Mouse (Mus musculus): ENCODE results near the gene Cox11. TPM values are rescaled to one million over a fixed set of nuclear protein-coding genes. Genes with fewer than 3 reads are reported as not detected.

Gene Cox11
- polyA plus RNA-seq, 1 experiment from 2014 or later: 25.9 TPM

GRCm38 (mm10) chr11:90675479-90676110, 37.6 kb downstream of the Cox11 start:
- Histone ChIP-seq H3K4me2 (no peak overlapping the region), H3K36me3 (ENCODE audit: insufficient read depth) (0 out of 2 replicates have a peak, but pooled peaks cover 9% of the 10 kb centered on the region), H3K9me3 (ENCODE audit: low read depth, low read length) (no peaks in the 10 kb centered on the region), H3K4me3 (ENCODE audit: low read depth, low read length) (no peak overlapping the region), H3K4me1 (ENCODE audit: insufficient read depth) (no peaks in the 10 kb centered on the region), H3K27me3 (ENCODE audit: insufficient read depth, low read length) (no peaks in the 10 kb centered on the region), H3K27ac (ENCODE audit: low read depth) (no peak overlapping the region), H3K9ac (no peak overlapping the region)
- peak; percentile 25; the same call in 1 of the 2 replicates for ATAC-seq (ENCODE audit: insufficient read depth)
- DNase-seq: no peak
- WGBS: 76% methylated on average over 5 of the region's 5 CpGs
- TF ChIP-seq CTCF (IDR thresholded peaks at IDR 0.05; ENCODE audit: low read depth): no peak

- Histone ChIP-seq H3K9ac (no peak overlapping the region), H3K4me2 (no peak overlapping the region; the same call in 1 of the 2 replicates), H3K27me3 (ENCODE audit: insufficient read depth, low read length) (no peaks in the 10 kb centered on the region), H3K36me3 (ENCODE audit: insufficient read depth) (peaks cover 14% of the 10 kb centered on the region; the same call in 1 of the 2 replicates), H3K4me3 (ENCODE audit: low read depth, low read length) (no peak overlapping the region), H3K4me1 (ENCODE audit: insufficient read depth) (no peaks in the 10 kb centered on the region), H3K9me3 (ENCODE audit: low read depth, low read length) (no peaks in the 10 kb centered on the region), H3K27ac (ENCODE audit: low read depth) (no peak overlapping the region)
- TF ChIP-seq CTCF (IDR thresholded peaks at IDR 0.05; ENCODE audit: low read depth): no peak
- DNase-seq: no peak
- ATAC-seq (ENCODE audit: insufficient read depth): no peak
- 91% methylated on average over 7 of the region's 7 CpGs for WGBS
These were observed 39.1 kb downstream of the Cox11 start for GRCm38 (mm10) chr11:90677027-90677426.

GRCm38 (mm10) chr11:90677771-90678288, 39.9 kb downstream of the Cox11 start:
- peaks cover 19% of the 10 kb centered on the region; the same call in 1 of the 2 replicates for H3K36me3 ChIP-seq (ENCODE audit: insufficient read depth)
- H3K4me2 ChIP-seq: no peak overlapping the region
- no peak for ATAC-seq (ENCODE audit: insufficient read depth)
- H3K27ac ChIP-seq (ENCODE audit: low read depth): no peak overlapping the region
- H3K9me3 ChIP-seq (ENCODE audit: low read depth, low read length): no peaks in the 10 kb centered on the region
- no peak for DNase-seq
- no peaks in the 10 kb centered on the region for H3K27me3 ChIP-seq (ENCODE audit: insufficient read depth, low read length)
- TF ChIP-seq CTCF (IDR thresholded peaks at IDR 0.05; ENCODE audit: low read depth): no peak
- no peaks in the 10 kb centered on the region for H3K4me1 ChIP-seq (ENCODE audit: insufficient read depth)
- no peak overlapping the region for H3K9ac ChIP-seq
- no peak overlapping the region for H3K4me3 ChIP-seq (ENCODE audit: low read depth, low read length)
- WGBS: 73% methylated on average over 8 of the region's 8 CpGs

- WGBS: 74% methylated on average over 5 of the region's 5 CpGs
- ATAC-seq (ENCODE audit: insufficient read depth): peak; percentile 85
These were observed 40.6 kb downstream of the Cox11 start for GRCm38 (mm10) chr11:90678582-90678981.

GRCm38 (mm10) chr11:90681171-90681570, 43.2 kb downstream of the Cox11 start:
- Histone ChIP-seq H3K4me3 (ENCODE audit: low read depth, low read length) (no peak overlapping the region), H3K27ac (ENCODE audit: low read depth) (no peak overlapping the region), H3K27me3 (ENCODE audit: insufficient read depth, low read length) (no peaks in the 10 kb centered on the region), H3K36me3 (ENCODE audit: insufficient read depth) (peaks cover 25% of the 10 kb centered on the region; the same call in 1 of the 2 replicates), H3K9ac (no peak overlapping the region), H3K9me3 (ENCODE audit: low read depth, low read length) (no peaks in the 10 kb centered on the region), H3K4me1 (ENCODE audit: insufficient read depth) (0 out of 2 replicates have a peak, but pooled peaks cover under 1% of the 10 kb centered on the region), H3K4me2 (no peak overlapping the region)
- no peak for ATAC-seq (ENCODE audit: insufficient read depth)
- DNase-seq: no peak
- no peak for TF ChIP-seq CTCF (IDR thresholded peaks at IDR 0.05; ENCODE audit: low read depth)

More at GRCm38 (mm10) chr11:90678582-90678981, 40.6 kb downstream of the Cox11 start:
- Histone ChIP-seq H3K4me2 (no peak overlapping the region), H3K9me3 (ENCODE audit: low read depth, low read length) (no peaks in the 10 kb centered on the region), H3K4me1 (ENCODE audit: insufficient read depth) (no peaks in the 10 kb centered on the region), H3K27ac (ENCODE audit: low read depth) (no peak overlapping the region), H3K36me3 (ENCODE audit: insufficient read depth) (peaks cover 24% of the 10 kb centered on the region; the same call in 1 of the 2 replicates), H3K27me3 (ENCODE audit: insufficient read depth, low read length) (no peaks in the 10 kb centered on the region), H3K9ac (no peak overlapping the region), H3K4me3 (ENCODE audit: low read depth, low read length) (no peak overlapping the region)
- peak; percentile 35 for DNase-seq
- TF ChIP-seq CTCF (IDR thresholded peaks at IDR 0.05; ENCODE audit: low read depth): no peak

GRCm38 (mm10) chr11:90684765-90685164, 46.8 kb downstream of the Cox11 start:
- no peak for ATAC-seq (ENCODE audit: insufficient read depth)
- no peak overlapping the region for H3K4me2 ChIP-seq
- no peaks in the 10 kb centered on the region for H3K27me3 ChIP-seq (ENCODE audit: insufficient read depth, low read length)
- H3K27ac ChIP-seq (ENCODE audit: low read depth): no peak overlapping the region
- H3K4me3 ChIP-seq (ENCODE audit: low read depth, low read length): no peak overlapping the region
- H3K9me3 ChIP-seq (ENCODE audit: low read depth, low read length): no peaks in the 10 kb centered on the region
- no peak overlapping the region for H3K9ac ChIP-seq
- WGBS: 60% methylated on average over 6 of the region's 6 CpGs
- DNase-seq: no peak
- H3K4me1 ChIP-seq (ENCODE audit: insufficient read depth): 0 out of 2 replicates have a peak, but pooled peaks cover 3% of the 10 kb centered on the region
- peaks cover 20% of the 10 kb centered on the region; the same call in 1 of the 2 replicates for H3K36me3 ChIP-seq (ENCODE audit: insufficient read depth)
- TF ChIP-seq CTCF (IDR thresholded peaks at IDR 0.05; ENCODE audit: low read depth): no peak

- Histone ChIP-seq H3K9me3 (ENCODE audit: low read depth, low read length) (no peaks in the 10 kb centered on the region), H3K36me3 (ENCODE audit: insufficient read depth) (peaks cover 16% of the 10 kb centered on the region; the same call in 1 of the 2 replicates), H3K27me3 (ENCODE audit: insufficient read depth, low read length) (no peaks in the 10 kb centered on the region), H3K4me3 (ENCODE audit: low read depth, low read length) (no peak overlapping the region), H3K27ac (ENCODE audit: low read depth) (no peak overlapping the region), H3K4me1 (ENCODE audit: insufficient read depth) (0 out of 2 replicates have a peak, but pooled peaks cover 3% of the 10 kb centered on the region), H3K9ac (no peak overlapping the region), H3K4me2 (no peak overlapping the region)
- ATAC-seq (ENCODE audit: insufficient read depth): no peak
- 74% methylated on average over 6 of the region's 6 CpGs for WGBS
- no peak for TF ChIP-seq CTCF (IDR thresholded peaks at IDR 0.05; ENCODE audit: low read depth)
- no peak for DNase-seq
These were observed 47.2 kb downstream of the Cox11 start for GRCm38 (mm10) chr11:90685196-90685595.

All from lung, embryonic 14.5 days (tissue).